Mouse (Mus musculus) layer of hippocampus, adult 2 months (tissue): ENCODE measurements at regions not wholly inside any gene's neighbourhood (a gene's known extent, or its start where the extent isn't known, plus 50 kb on each side); places are given as distances from the start of the nearest gene placed in this dataset.

ENCODE experiments used
- DNase-seq, 2 experiments: peaks; one replicate each; pipeline ENCODE4 v3.0.0; 2022; ENCODE audit warnings: low spot score in 2 of 2
- H3K27ac ChIP-seq: fragments of 200-600 bp; 2 replicates; pipeline ENCODE4 v1.8.1; 2022
- H3K4me3 ChIP-seq: fragments of 200-600 bp; 2 replicates; pipeline ENCODE4 v1.8.1; 2022; ENCODE audit warnings: mild to moderate bottlenecking
- CTCF ChIP-seq: fragments of 200-600 bp; conservative IDR thresholded peaks from 2 replicates; pipeline ENCODE4 v1.8.1; 2022; ENCODE audit warnings: antibody characterized with exemption, mild to moderate bottlenecking, moderate library complexity

DNA sequence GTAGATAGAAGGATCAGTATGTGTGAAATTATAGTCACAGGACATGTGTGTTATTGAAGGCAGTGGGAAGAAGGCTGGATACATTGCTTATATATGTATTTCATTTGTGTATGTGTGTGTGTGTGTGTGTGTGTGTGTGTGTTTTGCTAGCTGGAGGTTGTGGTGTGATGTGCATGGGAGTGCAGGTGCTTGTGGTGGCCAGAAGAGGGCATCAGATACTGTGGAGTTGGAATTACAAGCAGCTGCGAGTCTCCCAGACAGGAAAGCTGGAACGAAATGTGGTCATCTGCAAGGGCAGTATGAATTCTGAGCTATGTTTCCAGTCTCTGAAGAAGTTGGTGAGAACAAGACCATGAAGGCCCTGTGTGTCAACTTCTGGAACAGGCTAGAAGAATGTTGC lies 145.1 kb downstream of the Tmem38b start:
- no peak for DNase-seq
- TF ChIP-seq CTCF, result peak; percentile 29; the same call in 1 of the 2 replicates
- Histone ChIP-seq H3K27ac (no peak overlapping the region), H3K4me3 (no peak overlapping the region)

GRCm38 (mm10) chr4:53976036-53976638 lies 150.3 kb downstream of the Tmem38b start:
- no peak for DNase-seq
- Histone ChIP-seq H3K27ac (no peak overlapping the region), H3K4me3 (no peak overlapping the region)
- TF ChIP-seq CTCF, result no peak

DNA sequence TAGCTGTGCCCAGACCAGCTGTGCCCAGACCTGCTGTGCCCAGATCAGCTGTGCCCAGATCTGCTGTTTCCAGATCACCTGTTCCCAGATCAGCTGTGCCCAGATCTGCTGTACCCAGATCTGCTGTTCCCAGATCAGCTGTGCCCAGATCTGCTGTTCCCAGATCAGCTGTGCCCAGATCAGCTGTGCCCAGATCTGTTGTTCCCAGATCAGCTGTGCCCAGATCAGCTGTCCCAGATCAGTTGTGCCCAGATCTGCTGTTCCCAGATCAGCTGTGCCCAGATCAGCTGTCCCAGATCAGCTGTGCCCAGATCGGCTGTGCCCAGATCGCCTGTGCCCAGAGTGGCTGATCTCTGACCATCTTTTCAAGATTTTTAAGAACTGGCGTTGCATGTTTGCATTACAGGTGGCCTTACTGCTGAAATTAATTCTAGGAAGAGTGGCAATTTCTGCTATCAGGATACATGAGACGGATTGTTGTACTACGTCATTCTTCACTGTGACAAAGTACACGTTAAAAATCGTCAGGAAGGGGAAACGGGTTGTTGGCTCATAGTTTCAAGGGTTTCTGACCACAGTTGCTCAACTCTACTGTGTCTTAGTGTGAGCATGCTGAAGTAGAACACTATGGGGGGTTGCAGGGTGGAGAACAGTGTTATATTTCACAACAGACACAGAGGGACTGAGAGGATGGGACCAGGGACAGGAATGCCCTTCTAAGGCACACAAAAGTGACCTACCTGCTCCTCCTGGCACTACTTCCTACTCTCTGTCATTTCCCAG lies 160.9 kb downstream of the Tmem38b start:
- no peak for DNase-seq
- H3K27ac ChIP-seq, result no peak overlapping the region
- TF ChIP-seq CTCF, result no peak
- H3K4me3 ChIP-seq, result no peak overlapping the region

GRCm38 (mm10) chr4:53987536-53987935 lies 161.7 kb downstream of the Tmem38b start:
- no peak for DNase-seq
- no peak overlapping the region for H3K27ac ChIP-seq
- no peak overlapping the region for H3K4me3 ChIP-seq
- TF ChIP-seq CTCF, result no peak

GRCm38 (mm10) chr4:54021069-54021829 lies 195.4 kb downstream of the Tmem38b start:
- Histone ChIP-seq H3K27ac (peak overlapping the region; percentile 52), H3K4me3 (no peak overlapping the region)
- no peak for TF ChIP-seq CTCF
- no peak for DNase-seq

- Histone ChIP-seq H3K4me3 (no peak overlapping the region), H3K27ac (peak overlapping the region; percentile 70)
- peak in 1 of 2 experiments; percentile 33 for DNase-seq
- TF ChIP-seq CTCF, result no peak
Measured at GRCm38 (mm10) chr4:54021861-54022385, 196.1 kb downstream of the Tmem38b start.

DNA sequence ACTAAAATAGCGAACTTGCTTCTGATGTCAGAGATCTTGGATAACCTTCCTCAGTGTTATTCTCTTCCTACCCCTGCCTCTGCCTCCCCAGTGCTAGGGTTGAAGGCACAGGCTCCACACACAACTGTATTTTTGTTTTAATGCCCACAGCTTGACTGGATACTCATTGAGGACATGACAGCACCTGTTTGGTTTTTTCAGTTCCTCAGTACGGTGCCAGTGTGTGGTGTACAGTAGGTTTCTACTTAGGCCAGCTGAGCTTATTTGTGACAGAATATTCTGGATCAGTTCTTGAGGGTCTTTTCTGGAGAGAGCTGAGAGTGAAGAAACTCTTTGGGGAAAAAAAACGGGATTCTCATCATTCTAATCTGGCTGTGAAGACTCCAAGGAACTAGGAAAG lies 201.1 kb downstream of the Tmem38b start:
- Histone ChIP-seq H3K27ac (no peak overlapping the region), H3K4me3 (no peak overlapping the region)
- no peak for TF ChIP-seq CTCF
- no peak for DNase-seq

DNA sequence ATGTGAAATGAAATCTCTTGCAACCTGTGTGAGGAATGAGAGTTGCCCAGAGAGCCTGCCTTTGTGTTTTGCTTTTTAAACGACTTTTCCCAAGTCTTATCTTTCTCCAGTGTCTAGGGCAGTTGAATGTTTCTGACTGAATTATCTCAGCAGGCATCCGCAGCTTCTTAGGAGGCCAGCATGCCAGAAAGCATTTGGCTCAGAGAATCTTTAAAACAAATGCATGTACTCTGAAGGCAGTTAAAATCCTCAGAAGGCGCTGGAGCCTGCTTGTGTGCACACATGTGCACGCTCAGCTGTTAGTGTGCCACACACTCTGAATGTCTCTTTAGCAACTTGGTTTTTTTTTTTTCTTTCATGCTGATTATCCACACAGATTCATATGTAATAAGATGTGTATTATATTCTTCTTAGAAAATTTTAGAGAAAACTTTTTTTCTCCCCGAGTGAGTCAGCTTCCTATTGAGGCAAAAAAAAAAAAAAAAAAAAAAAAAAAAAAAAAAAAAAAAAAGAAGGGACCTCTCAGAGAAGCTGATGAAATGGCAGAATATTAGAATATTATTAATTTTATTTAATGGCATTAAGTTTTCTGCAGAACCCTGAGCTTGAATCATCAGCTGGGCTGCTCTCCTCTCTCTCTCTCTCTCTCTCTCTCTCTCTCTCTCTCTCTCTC lies 201.9 kb downstream of the Tmem38b start:
- DNase-seq, result no peak
- Histone ChIP-seq H3K4me3 (no peak overlapping the region), H3K27ac (no peak overlapping the region)
- TF ChIP-seq CTCF, result no peak

GRCm38 (mm10) chr4:54045258-54046029 lies 219.6 kb downstream of the Tmem38b start:
- H3K4me3 ChIP-seq, result no peak overlapping the region
- H3K27ac ChIP-seq, result no peak overlapping the region
- no peak for DNase-seq
- TF ChIP-seq CTCF, result no peak

DNA sequence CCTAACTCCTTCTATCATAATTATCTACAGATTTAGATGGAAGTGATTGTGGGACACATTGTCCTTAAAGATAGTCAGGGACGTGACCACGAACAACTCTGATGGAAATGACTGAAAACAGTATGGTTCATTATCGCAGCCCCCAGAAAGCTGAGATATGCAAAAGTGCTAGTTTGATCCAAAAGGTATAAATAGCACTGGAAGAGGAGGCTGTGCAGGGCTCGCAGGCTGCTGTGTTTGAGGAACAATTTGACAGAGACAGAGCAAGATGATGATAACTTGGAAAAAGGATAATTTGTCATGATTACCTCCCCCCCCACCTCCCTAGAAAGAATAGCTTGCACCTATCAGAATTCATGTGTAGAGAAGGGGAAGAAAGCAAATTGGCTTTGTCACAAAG lies 238.5 kb downstream of the Tmem38b start:
- Histone ChIP-seq H3K27ac (peak overlapping the region; percentile 59), H3K4me3 (no peak overlapping the region)
- DNase-seq, result peak in 1 of 2 experiments; percentile 23
- TF ChIP-seq CTCF, result no peak

DNA sequence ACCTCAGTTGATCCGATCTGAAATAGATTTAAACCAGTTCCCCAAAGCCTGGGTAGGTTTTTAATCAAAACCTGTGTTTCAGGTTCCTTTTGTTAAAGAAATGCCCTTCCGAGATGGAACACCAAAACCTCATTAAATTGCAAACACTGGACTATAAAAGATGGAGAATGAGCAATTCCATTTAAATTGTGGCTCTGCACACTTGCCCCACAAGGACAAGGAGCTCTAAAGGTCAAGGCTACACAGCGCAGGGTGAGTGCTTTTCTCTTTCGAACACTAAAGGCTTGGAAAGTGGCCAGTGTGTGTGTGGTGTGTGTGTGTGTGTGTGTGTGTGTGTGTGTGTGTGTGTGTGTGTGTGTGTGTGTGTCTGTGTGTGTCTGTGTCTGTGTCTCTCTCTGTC lies 246.1 kb downstream of the Tmem38b start:
- Histone ChIP-seq H3K4me3 (no peak overlapping the region), H3K27ac (no peak overlapping the region)
- TF ChIP-seq CTCF, result no peak
- no peak for DNase-seq

GRCm38 (mm10) chr4:54072482-54072881 lies 246.6 kb downstream of the Tmem38b start:
- Histone ChIP-seq H3K27ac (no peak overlapping the region), H3K4me3 (no peak overlapping the region)
- no peak for DNase-seq
- TF ChIP-seq CTCF, result no peak
